Mouse (Mus musculus) CD4-positive, CD25-positive, alpha-beta regulatory T cell, adult 4 months (primary cell): ENCODE data around the gene A730046J19Rik. TPM values are rescaled to one million over a fixed set of nuclear protein-coding genes. Genes with fewer than 3 reads are reported as not detected.

Experiments used
- ATAC-seq: one replicate; pipeline ENCODE4 v1.8.0; 2017
- polyA plus RNA-seq, 2 experiments: library from polyadenylated mRNA; unstranded; fragments of 100-300 nt; shearing (Covaris generic); gene quantifications; one replicate each; pipeline ENCODE4 v1.2.1; 2017

The A730046J19Rik gene
- polyA plus RNA-seq: not detected

GRCm38 (mm10) chrX:144153523-144153922 is at the start of gene A730046J19Rik:
Gene A730046J19Rik (plus strand): TSS chrX:144153695.
- ATAC-seq: no peak

GRCm38 (mm10) chrX:144104619-144105416 is 48.7 kb upstream of the A730046J19Rik start:
- no peak for ATAC-seq

GRCm38 (mm10) chrX:144136281-144136680 is 17.2 kb upstream of the A730046J19Rik start:
- no peak for ATAC-seq

GRCm38 (mm10) chrX:144149987-144150386 is 3.5 kb upstream of the A730046J19Rik start:
- no peak for ATAC-seq

GRCm38 (mm10) chrX:144154111-144154510 is 616 bp downstream of the A730046J19Rik start:
- no peak for ATAC-seq

GRCm38 (mm10) chrX:144162936-144163335 is 9.4 kb downstream of the A730046J19Rik start:
- ATAC-seq: no peak

Other genes with a start within 250 kb of the A730046J19Rik start
- not detected for gene Dcx, start 220.4 kb upstream of the A730046J19Rik start, polyA plus RNA-seq
- 1 to 10 TPM; 4.5 to 8.1 TPM for gene Alg13, start 164.1 kb downstream of the A730046J19Rik start, polyA plus RNA-seq